Mouse (Mus musculus) erythroblast, adult 5-6 weeks (primary cell): ENCODE results near the gene Tmsb15l. TPM values are rescaled to one million over a fixed set of nuclear protein-coding genes. Genes with fewer than 3 reads are reported as not detected.
"Not testable (repeated sequence)": the region's sequence is repeated elsewhere in the genome, so short reads cannot be mapped to it uniquely, and the experiment has no call there.

Source experiments
- ATAC-seq: replicated peaks from 2 replicates; pipeline ENCODE4 v1.8.0; 2016; ENCODE audit warnings: moderate number of reproducible peaks, mild to moderate bottlenecking, moderate TSS enrichment, inconsistent platforms; ENCODE audit not compliant: poor library complexity, low FRiP score, severe bottlenecking
- total RNA-seq, 2 experiments: library from RNA; stranded (forward) in 1 of 2; stranded (reverse) in 1 of 2; fragments of 150-400 nt in 1 of 2; fragments of 200-764, 138-1000 nt in 1 of 2; gene quantifications; 2 replicates each; pipeline versions ENCODE4 v1.2.3 to v1.2.4; 2015 to 2017; ENCODE audit warnings: low replicate concordance in 2 of 2

Tmsb15l gene
- total RNA-seq (2015; ENCODE audit: low replicate concordance) (not detected in 2 replicates), total RNA-seq (2017; ENCODE audit: low replicate concordance) (3.8 TPM in 1 of 2 replicates, not detected in the other)

GRCm38 (mm10) chrX:136976424-136977084, at the start of gene Tmsb15l, which contains the start of gene Tmsb15b1:
Tmsb15l (minus strand) TSS chrX:136976869.
Tmsb15b1 (minus strand) TSS chrX:136976874.
- no peak for ATAC-seq

- peak; percentile 72 for ATAC-seq
These were observed 42.6 kb upstream of the Tmsb15l start for GRCm38 (mm10) chrX:137019310-137019709.

- no peak for ATAC-seq
These were observed 41.0 kb upstream of the Tmsb15l start for GRCm38 (mm10) chrX:137017668-137018067.

DNA sequence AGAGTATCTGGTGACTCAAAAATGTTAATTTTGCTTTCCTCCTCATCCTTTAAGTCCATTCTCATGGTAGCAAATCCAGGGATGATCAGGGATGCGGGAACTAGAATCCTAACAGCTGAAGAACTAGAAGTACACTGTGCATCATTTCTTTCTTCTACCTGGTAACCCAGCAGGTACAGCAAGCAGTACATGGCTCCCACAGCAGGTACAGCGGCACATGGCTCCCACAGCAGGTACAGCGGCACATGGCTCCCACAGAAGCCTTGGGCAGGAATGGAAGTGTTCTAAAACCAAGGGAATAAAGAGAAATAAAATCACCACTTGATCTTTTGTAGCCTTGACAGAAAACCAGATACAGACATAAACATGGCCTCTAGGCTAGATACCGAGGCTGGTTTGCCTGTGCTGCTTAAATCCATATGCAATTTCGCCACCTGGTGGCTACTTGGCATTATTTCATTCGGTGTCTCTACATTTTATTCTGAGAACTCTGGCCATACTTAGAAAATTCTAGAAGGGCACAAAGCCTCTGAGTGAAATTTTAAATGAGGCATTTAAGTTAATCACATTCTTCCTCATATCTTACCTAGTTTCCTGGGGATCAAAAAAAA, 38.5 kb upstream of the Tmsb15l start:
- peak; percentile 78 for ATAC-seq

DNA sequence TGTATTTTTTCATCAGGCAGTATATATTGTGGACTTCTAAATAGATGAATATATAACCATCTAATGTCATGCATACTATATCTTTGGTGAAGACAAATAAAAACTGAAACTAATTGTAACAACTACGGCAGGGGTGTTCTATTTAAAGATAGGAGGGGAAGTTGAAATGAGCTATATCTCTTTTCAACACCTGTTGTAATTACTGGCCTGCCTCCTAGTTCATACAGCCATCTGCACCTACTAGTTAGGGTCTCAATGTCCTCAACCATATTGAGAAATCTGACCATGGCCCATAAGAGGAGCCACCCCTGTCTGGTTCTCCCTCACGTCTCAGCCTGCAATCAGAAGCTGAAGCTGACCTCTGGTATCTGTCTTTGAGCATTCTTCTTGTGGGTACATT, 19.6 kb upstream of the Tmsb15l start:
- ATAC-seq = no peak

DNA sequence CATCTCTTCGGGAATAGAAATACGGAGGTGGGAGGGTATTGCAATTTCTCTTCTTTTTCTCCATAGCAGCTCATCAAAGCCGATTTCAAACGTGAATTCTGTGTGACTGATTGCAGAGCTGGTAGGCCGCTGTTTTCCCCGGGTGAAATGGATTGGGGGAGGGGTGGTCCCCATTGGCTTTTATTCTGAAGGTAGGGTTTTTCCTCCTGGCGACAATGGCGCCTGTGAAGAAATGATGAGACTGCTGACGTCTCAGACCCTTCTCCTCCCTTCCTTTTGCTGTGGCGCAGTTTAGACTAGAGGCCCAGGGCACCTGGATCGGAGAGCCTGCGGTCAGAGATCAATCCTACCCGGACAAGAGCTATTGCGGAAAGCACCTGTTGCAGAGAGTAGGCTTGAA, 17.0 kb upstream of the Tmsb15l start:
- ATAC-seq = no peak

DNA sequence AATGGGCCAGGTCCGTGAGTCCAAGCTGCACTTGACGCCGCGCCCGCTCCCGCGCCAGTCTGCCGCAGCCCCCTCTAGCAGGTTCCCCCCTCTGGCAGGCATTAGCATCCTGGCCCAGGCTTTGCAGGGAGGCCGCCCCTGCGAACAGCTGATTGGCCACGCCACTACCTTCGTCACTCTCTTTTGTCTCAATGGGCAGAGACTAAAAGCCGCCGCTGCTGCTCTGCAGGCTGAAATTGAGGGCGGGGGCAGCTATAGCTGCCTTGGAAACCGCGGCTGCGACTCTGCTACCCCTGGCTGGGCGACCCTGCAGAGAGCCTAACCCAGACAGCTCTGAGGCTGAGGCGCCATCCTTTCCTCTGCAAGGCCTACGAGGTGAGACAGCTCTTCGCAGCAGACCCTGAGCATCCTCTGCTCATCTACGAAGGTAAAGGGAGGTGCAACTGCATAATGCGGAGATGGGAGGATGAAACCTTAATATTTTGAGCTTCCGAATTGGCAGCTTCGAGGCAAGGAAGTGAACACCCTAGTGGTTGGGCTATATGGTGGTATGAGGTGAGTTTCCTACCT, 16.4 kb upstream of the Tmsb15l start, which contains the start of gene Zcchc18:
Gene Zcchc18, plus strand, starts transcription at position 178 of the 570 bp plus-strand sequence.
- no peak for ATAC-seq

DNA sequence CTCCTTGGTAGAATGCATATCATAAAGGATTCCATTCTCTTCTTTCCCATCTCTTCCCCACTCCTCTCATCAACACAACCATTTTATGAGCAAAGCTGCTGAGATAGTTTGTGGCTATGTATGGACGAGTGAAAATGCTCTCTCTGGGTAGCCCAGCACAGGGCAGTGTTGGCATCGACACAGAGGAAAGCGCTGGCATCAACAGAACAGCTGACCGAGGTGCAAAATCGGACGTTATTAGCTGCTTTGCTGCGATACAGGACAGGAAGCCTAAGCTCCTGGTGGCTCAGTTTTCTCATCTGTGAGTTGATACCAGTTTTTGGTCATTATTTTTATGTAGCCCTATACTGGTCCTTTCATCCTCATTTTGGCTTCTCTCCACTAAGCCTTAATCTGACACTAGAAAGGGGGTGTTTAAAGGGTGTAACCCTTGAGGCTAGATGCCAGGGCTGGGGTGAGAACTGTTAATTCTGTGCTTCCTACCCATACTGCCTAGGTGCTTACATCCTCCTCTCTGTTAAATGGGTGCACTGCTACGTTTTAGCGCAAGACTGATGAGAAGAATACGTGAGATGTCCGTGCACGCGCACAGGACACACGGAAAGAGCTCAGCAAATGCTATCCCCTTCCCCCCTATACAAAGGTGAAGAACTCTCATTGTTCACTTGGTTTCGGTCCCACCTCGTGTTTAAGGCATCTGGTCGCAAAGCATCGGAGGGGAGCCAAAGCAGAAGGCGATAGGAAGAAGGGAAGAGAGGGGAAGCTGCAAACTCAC, 15.7 kb upstream of the Tmsb15l start:
- ATAC-seq = no peak

GRCm38 (mm10) chrX:136991274-136991673, 14.6 kb upstream of the Tmsb15l start:
- no peak for ATAC-seq

DNA sequence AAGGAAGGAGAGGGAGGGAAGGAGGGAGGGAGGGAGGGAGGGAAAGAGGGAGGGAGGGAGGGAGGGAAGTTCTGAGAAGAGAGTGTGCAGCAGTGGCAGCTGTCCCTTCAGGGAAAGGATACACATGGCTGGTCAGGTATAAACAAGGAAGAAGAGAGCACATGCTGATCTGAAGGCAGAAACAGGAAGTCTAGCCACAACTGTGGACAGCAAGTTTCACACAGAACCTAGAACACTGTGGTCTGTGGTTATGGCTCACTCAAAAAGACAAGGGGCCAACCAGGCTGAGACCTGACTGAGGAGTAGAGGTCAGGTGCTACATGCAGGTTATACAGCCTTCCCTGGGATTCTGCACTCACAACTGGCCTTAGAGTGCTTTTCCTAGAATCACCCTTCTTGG, 9.4 kb upstream of the Tmsb15l start:
- ATAC-seq = no peak

DNA sequence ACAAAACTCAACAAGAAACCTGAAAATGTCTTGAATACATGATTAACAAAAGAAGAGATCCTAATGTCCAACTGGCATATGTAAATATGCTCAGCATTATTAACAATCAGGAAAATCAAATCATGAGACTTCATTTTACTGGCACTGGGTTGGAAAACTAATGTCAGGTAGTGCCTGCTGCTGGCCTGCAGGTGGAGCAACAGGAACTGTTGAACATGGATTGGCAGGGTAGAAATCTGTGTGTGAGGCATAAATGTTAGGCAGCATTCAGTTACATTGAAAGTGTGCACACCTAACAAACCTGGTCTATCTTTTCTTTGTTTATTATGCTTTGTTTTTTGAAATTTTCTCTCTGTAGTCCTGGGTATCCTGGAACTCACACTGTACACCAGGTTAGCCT, 1.9 kb upstream of the Tmsb15l start:
- no peak for ATAC-seq

DNA sequence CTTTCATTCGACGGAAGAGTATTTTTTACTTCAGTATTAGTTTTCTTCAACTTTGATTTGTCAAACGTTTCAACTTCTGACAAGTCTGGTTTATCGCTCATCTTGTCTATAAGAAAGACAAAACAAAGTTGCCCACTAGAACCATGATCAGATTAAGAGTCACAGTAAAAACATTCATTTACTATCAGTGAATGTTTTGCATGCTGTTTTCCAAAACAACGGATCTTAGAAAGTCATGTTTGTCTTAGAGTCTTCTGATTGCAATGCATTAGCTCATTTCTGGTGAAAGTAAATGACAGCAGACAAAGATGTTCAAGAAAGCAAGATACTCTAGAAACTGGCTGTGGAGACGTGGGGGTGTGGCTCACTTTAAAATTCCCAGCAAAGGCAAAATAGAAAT, 1.3 kb downstream of the Tmsb15l start, which contains the start of gene Tmsb15b2:
Gene Tmsb15b2, minus strand, starts transcription at position 101 of the 400 bp plus-strand sequence.
- not testable (repeated sequence) for ATAC-seq

DNA sequence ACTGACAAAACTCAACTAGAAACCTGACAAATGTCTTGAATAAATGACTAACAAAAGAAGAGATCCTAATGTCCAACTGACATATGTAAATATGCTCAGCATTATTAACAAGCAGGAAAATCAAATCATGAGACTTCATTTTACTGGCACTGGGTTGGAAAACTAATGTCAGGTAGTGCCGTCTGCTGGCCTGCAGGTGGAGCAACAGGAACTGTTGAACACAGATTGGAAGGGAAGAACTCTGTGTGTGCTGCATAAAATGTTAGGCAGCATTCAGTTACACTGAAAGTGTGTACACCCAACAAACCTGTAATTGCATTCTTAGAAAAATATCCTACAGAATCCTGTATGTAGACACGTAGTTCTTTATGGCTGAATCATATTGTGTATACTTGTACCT, 17.0 kb downstream of the Tmsb15l start:
- ATAC-seq = no peak

- not testable (repeated sequence) for ATAC-seq
These were observed 18.4 kb downstream of the Tmsb15l start for GRCm38 (mm10) chrX:136958300-136958699.

DNA sequence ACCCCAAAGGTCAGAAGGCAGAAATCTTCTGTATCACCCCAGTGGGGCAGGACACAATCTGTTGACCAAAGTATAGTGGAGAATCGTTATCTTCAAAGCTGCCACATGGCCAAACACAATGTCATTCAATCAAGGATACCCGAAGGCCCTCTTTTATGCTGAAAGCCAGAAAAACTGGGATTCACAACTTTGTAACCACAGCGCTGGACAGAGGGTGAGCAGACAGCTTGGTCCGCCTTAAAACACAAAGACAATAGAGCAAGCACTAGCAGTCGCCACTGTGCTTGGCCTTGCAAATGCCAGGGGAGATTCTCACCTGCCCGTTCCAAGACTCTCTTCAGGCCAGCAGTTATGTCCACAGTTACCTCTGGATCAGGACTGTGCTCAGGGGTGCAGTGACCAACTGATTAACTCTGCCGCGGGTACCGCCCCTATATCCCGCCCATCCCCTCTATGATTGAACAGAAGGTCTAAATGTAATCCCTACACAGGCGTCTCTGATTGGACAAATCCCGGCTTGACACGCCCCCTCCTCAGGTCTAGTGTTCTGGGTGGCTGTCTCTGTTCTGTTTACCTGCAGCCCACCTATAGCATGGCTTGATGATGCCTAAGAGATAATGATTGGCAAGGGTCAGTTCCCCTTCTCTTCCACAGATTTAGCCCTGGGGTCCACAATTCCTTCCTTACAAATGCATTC, 18.9 kb downstream of the Tmsb15l start:
- ATAC-seq = not testable (repeated sequence)

DNA sequence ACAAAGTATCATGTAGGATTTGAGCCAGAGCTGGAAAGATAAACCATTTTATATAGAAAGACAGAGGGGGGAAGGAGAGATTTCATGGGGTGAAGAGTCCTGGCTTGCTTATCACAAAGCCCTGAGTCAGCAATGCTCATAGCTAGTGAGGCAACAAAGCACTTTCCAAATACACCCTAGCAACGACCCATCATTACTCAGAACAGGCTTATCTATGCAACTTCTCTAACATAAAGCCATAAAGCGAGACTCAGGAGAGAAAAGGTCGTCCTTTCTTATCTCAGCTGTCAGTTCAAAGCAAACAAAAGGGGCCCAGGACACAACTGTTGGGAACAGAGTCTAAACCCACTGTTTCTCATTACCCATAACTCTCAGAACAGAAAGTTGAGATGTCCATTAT, 38.7 kb downstream of the Tmsb15l start:
- no peak for ATAC-seq

DNA sequence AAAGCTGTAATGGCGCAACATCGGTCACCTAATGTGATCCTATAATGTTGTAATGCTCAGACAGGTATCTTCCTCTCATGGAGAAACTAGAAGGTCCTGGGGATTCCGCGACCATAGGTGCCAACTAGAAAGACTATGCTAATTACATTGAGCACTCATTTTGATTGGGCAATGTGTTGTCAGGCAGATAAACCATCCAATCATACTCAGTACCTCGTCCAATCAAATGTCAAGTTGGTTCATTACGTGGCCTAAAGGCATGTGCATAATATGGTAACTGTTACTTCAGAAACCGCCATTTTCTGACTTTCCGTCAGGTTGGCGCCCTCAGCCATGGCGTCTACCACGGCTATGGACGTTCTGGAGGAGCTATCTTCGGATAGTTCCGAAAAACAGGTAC, 49.6 kb downstream of the Tmsb15l start, which contains the start of gene H2bfm:
Gene H2bfm, plus strand, starts transcription at position 295 of the 400 bp plus-strand sequence.
- ATAC-seq = no peak

DNA sequence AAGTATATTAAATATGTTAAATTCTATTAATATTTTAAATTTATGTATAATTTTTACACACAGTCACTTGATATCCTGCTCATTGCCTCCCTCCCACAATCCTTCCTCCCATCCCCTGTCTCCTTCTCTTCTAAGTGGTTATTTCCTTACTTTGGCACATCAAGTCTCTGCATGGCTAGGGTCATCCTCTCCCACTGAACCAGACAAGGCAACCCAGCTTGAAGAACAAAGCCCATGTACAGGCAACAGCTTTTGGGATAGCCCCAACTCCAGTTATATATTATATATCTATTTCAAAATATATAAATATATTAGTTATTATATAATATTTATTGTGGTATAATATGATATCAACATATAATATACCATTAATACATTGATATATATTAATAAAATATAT, 50.8 kb downstream of the Tmsb15l start:
- no peak for ATAC-seq
